Mouse (Mus musculus) T-helper 2 cell (primary cell): ENCODE results near the gene Ccr6.

Source experiments
- in situ Hi-C: fragments of 300-600 bp; cut with MboI, MseI; formaldehyde crosslinking; loops from one replicate; pipeline ENCODE4 v1.15.1; 2025; ENCODE audit warnings: high pct_unique_total_duplicates

The Ccr6 gene

GRCm38 (mm10) chr17:8235743-8236142, at the start of gene Ccr6:
Gene Ccr6 (plus strand): TSS chr17:8236043.
- in situ Hi-C loops, result no loop called here

DNA sequence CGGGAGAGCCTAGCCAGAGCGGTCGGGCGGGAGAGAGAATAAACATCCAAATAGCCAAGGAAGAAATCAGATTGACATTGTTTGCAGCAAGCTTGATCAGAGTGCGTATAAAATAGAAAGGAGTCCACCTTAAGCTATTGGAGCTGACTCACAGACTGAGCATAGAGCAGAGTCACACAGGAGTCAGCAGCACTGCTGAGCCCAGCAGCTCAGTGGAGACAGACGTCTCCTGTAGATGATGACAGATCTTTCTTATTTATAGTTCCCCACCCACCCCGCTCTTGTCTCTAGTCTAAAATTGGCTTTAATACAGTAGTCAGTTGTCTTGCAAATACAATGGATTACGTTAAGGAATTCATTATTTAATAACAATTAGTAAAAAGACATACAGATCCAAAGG, 42.2 kb upstream of the Ccr6 start:
- in situ Hi-C loops, result no loop called here

DNA sequence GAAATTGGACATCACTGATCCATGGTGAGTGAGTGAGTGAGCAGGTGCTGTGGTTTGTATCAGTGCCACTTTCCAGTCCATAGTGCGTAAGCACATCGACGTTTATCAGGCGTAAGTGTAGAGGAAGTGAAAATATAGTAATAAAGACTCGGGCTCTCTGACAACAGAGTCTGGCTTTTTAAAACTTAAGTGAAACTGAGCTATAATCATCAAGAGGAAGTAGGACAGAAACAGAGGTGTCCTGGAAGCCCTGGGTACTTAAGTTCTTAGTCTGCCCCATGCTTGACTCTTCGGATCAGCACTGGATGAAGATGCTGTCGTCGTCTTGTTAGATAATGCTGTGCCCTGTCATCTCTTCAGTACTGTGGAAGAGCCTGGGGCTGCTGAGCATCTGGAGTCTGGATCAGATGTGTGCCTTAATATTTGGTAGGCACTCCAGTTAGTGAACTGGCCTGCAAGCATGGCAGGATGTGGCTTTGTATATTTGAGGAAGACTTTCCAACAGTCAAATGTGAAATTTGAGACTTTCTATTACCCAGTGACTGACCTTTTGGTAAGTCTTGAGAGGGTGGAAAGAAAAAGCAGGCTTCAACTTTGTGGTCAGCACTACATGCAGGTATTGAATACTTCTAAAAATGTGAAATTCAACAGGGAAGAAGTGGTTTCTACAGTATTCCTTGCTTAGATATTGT, 40.0 kb upstream of the Ccr6 start:
- in situ Hi-C loops, result no loop called here

- in situ Hi-C loops, result no loop called here
Observed at GRCm38 (mm10) chr17:8197652-8198051, 38.2 kb upstream of the Ccr6 start.

DNA sequence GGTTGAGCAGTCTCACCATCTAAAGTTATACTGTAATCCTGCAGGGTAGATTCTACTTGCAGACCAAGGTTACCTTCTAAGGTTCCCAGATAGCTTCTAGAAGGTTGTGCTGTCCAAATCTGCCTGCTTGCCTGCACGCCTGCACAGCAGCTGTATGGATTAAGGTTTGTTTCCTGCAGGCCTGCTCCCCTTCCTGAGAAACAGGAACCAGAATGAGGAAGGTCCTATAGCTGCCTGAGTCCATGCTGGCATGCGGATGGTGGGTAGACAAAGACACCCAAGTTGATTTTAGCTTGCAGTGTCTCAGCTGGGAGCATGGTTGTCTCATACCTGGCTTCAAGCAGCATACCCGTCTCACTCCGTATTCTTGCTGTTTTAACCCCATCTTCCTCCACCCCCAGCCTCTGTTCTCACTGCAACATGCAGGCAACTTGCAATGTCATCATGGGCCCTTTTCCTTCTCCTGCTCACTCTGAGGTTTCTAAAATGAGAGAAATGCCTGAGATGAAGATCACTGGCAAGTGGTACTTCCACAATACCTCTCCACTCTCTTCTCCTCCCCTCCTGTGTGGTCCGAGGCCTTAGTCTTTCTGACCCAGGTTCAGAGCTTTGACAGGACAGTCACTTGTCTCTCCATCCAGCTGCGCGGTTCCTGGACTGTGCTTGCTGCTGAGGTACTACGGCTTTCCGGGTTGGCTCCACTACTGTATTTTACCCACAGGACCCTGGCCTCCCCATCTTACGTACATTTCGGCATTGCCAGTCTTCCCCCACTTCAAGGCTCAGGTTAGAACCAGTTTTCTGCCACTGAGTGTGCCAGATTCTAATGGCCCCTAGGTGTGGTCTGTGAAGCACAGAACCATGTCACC, 36.5 kb upstream of the Ccr6 start:
- in situ Hi-C loops, result no loop called here

DNA sequence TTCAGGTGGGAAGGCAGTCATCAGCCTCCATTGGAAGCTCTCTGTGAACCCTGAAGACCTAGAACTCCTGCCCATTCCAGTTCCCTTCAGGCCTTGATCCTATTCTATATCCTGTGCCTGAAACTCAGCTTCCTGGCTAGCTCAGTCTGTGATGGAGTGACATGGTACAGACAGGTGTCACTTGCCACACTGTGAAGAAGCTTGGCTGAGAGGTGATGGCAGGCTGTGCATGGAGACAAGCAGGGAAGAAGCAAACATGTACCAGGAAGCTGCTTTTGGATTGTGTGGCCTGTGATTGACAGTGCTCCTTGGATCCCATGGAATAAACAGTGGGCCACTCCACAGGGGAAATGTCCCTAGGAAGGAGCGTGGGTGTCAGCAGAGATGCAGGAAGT, 35.9 kb upstream of the Ccr6 start:
- in situ Hi-C loops, result loop anchor here (5.0 to 25.0 kb wide), 2 partner anchors 97 to 638 kb away; no protein-coding TSS in a partner anchor

DNA sequence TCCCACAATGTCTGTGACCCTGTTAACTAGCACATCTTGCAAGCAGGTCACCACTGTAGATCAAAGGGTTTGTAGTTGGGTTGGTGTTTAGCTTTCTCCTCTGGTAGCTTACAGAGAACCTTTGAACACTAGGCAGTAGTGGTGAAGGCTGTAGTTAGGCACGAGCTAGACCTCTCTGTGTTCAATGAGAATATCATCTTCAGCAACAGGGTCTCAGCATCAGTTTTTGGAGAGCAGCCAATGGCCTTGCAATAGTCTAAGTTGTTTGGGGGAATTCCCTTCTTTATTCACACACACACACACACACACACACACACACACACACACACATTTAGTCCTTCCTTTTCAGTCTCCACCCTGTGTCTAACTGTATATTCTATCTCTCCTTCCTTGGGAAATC, 32.4 kb upstream of the Ccr6 start:
- in situ Hi-C loops, result loop anchor here (5.0 to 25.0 kb wide), 2 partner anchors 94 to 641 kb away; no protein-coding TSS in a partner anchor

GRCm38 (mm10) chr17:8205221-8205631, 30.6 kb upstream of the Ccr6 start:
- in situ Hi-C loops, result loop anchor here (25.0 kb wide), 1 partner anchor 643 kb away; no protein-coding TSS in a partner anchor

DNA sequence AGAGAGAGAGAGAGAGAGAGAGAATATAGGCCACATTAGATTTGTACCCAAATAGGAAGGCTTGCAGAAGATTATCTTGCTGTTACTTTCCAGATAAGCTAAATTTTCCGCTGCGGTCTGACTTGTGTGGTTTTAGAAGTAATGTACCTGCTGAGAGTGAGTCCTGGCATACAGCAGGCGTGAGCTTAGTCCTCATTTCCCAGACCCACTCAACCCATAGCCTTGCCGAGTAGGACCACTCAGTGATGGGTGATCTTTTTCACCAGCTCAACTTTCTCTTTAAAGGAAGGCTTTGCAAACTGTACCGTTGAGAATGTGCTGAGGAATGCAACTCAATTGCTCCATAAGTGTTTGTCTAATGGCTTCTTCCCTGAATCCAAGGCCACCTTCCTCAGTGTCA, 29.2 kb upstream of the Ccr6 start:
- in situ Hi-C loops, result loop anchor here (25.0 kb wide), 1 partner anchor 644 kb away; no protein-coding TSS in a partner anchor

GRCm38 (mm10) chr17:8209696-8210095, 26.1 kb upstream of the Ccr6 start:
- in situ Hi-C loops, result loop anchor here (25.0 kb wide), 1 partner anchor 647 kb away; no protein-coding TSS in a partner anchor

DNA sequence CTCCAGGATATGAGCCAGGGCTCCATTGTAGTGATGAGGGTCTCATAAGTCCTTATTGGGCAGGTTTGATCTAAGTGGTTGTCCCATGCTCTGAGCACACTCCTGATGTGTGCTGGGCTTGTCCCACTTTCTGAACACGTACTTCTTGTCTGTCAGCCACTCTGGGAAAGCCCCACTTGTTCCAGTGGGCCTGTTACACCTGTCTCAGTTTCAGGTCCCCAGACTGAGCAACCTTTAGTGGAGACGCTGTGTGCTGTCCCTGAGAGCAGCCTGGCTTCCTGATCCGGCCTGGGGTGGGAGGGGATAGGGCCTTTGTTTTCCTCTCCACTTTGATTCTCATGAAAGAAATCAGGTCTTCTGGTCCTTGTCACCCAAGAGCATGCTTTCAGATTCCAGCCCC, 25.7 kb upstream of the Ccr6 start:
- in situ Hi-C loops, result loop anchor here (25.0 kb wide), 1 partner anchor 648 kb away; no protein-coding TSS in a partner anchor

DNA sequence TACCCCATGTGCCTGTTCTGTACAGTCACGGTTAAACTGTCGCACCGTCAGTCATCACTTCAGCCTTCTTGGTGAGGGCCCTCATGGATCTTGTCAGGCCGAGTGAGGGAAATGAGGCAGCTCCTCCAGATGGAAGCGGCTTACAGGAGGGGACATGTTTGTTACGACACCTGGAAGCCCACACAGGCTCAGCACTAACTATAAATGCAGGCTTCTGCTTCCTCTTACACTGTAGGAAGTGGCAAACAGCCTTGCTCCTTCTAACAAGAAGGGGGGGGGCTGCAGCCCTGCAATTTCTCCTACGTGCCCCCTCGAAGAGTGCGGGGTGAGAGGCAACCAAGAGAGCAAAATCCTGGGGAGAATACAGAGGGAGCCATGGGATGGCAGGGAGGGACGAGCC, 25.2 kb upstream of the Ccr6 start:
- in situ Hi-C loops, result loop anchor here (25.0 kb wide), 1 partner anchor 648 kb away; no protein-coding TSS in a partner anchor

DNA sequence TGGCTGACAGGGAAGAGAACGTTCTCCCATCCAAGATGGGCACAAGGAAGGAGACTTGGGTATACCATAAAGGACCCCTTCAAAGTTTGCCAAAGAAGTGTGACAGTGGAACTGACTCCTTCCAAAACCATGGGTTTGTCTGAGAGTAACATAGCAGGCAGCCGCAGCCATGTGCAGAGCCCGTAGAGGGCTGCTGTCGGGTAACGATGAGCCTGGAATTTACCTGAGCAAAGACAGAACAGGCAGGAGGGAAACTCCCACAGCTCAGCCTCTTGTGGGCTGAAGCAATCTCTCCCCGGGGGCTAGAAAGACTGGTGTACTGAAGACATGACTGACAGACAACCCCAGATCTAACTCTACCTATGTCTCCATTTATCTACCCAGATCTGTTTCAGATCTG, 24.4 kb upstream of the Ccr6 start:
- in situ Hi-C loops, result loop anchor here (25.0 kb wide), 1 partner anchor 649 kb away; no protein-coding TSS in a partner anchor

- in situ Hi-C loops, result loop anchor here (25.0 kb wide), 1 partner anchor 652 kb away; no protein-coding TSS in a partner anchor
Observed at GRCm38 (mm10) chr17:8214369-8214768, 21.5 kb upstream of the Ccr6 start.

DNA sequence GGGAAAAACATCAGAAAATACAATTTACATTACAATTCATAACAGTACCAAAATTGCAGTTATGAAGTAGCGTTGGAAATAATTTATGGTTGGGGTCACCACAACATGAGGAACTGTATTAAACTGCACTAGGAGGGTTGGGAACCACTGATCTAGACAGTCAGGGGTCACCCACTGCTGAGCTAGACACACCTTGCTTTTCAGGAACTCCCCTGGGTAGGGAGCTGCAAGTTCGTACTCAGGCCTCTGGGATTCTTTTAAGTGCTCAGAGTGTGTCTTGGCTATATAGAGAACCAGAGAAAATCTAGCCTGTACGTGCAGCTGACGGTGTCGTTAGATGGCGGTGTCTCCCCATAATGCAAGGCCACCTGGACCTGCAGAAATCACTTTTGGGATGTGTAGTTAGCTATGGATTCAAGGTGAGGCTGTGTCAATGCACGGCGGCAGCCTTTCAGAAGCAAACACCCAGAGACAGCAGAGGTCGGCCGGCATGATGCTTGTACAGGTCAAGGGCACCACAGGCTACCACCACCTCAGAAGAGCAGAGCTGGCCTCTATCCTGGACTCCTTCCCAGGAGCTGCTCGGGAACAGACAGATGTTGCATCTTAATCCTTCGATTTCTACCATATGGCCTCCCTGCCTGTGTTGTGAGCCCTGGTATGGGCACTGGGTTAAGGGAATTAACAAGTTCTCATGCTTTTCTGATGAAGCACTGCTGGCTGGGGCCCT, 20.7 kb upstream of the Ccr6 start:
- in situ Hi-C loops, result loop anchor here (25.0 kb wide), 1 partner anchor 653 kb away; no protein-coding TSS in a partner anchor

DNA sequence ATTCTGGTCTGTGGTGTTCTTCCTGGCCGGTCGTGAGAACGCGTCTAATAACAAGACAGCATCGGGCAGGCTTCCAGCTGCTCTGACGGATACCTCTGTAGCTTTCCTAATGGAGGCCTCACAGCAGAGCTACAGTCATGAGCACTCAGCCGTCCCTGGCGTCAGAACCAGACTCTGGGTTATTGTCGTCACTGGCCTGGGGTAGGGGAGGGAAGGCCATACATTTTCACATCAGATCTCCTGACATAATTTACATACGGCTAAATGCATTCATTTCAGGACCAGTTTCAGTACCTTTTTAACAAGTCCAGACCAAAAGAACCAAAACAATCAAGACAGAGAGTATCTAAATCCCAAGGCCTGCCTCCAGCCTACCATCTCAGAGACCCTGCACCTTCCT, 12.6 kb upstream of the Ccr6 start:
- in situ Hi-C loops, result loop anchor here (25.0 kb wide), 1 partner anchor 661 kb away; no protein-coding TSS in a partner anchor

DNA sequence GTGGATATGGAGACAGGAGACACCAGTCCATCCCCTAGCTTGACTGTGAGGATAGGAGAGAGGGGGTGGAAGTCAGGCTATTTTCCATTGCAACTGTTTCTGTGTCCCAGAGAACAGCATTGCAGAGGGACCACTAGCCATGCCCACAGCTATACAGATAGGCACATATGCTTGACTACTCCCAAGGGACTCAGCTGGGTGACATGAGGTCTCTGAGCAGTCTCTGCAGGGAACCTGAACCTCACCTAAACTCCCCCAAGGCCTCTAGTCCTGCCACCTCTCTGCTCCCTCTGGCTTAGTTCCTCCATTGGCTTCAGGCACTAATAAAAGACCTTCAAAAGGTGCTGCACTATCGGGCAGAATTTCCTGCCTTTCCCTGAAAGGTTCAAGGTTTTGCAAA, 11.8 kb upstream of the Ccr6 start:
- in situ Hi-C loops, result loop anchor here (25.0 kb wide), 1 partner anchor 662 kb away; no protein-coding TSS in a partner anchor

GRCm38 (mm10) chr17:8225166-8225565, 10.7 kb upstream of the Ccr6 start:
- in situ Hi-C loops, result no loop called here

- in situ Hi-C loops, result no loop called here
Observed at GRCm38 (mm10) chr17:8225746-8226145, 10.1 kb upstream of the Ccr6 start.

GRCm38 (mm10) chr17:8228622-8229021, 7.2 kb upstream of the Ccr6 start:
- in situ Hi-C loops, result no loop called here

DNA sequence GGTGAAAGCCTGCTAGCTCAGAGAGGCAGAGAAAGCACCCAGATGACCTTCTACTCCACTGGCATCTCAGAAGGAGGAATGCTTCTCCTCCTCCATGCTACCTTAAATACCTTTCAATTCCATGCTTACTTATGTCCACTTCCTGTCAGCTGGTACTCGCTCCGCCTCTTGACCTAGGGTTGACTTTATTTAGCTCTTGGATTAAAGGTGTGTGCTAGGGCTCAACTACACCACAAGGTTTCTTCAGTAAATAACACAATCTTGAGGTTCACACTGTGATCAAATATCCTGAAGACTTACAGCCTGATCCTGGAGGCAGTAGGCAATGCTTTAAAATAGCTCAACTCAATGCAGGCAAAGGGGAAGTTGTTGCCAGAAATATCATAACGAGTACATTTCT, 6.2 kb upstream of the Ccr6 start:
- in situ Hi-C loops, result no loop called here
